Mouse (Mus musculus): ENCODE results near the gene Abcc1. TPM values are rescaled to one million over a fixed set of nuclear protein-coding genes. Genes with fewer than 3 reads are reported as not detected.

The Abcc1 gene
- polyA plus RNA-seq, 1 experiment from 2014 or later: 2.7 TPM

DNA sequence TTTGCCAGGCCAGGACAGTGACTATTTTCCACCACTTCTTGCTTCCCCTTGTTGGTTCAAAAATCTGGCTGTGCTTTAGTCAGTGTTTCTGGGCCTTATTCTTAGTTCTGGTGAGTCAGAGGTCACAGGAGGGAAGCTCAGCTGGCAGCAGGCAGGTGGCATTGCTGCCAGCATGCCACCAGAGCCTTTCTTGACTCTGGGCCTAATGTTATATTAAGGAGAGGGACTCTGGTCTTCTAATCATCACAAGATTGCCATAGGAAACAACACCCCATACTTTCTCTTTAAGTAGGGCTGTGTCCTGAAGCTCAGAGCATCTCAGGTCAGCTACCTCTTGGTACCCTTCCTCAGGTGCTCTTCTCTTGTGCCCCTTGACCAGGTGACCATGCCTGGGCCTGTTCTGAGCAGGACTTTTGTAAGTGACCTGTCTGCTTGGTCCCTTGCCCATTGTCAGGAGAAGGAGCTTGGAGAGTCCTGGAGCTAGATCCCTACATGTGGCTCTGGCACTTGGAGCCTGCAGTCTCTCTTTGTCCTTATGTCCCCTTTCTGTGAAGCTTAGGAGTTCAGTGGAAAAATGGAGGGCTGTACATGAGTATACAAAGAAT, 19.8 kb downstream of the Abcc1 start:
- Histone ChIP-seq H3K9ac (ENCODE audit: low read depth, low read length) (no peak overlapping the region), H3K9me3 (replicated peaks; ENCODE audit: control insufficient read depth, low read length) (no peaks in the 10 kb centered on the region), H3K27me3 (ENCODE audit: control insufficient read depth, insufficient read depth, low read length) (no peaks in the 10 kb centered on the region), H3K4me3 (ENCODE audit: low read depth, low read length) (no peak overlapping the region), H3K36me3 (ENCODE audit: control insufficient read depth, insufficient read depth, low read length) (no peaks in the 10 kb centered on the region), H3K4me2 (no peak overlapping the region), H3K4me1 (ENCODE audit: control insufficient read depth, insufficient read depth, low read length) (no peaks in the 10 kb centered on the region), H3K27ac (ENCODE audit: low read depth, low read length) (no peak overlapping the region)
- ATAC-seq (replicated peaks; ENCODE audit: insufficient number of reproducible peaks, low FRiP score, low TSS enrichment): no peak

DNA sequence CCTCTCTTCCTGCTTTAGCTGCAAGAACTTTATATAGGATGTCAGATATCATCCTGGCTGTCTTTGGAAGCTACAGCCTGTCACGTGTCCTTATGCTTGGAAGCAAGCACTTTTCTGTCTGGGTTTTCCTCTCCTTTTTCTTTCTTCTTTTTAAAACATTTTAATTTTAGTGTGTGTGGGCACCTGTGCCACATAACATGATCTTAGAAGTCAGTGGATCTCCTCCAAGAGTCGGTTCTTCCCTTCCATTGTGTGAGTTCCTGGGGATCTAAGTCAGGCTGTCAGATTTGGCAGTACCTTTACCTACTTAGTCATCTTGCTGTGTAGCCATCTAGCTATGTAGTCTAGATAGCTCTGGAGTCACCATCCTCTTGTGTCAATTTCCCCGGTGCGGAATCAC, 37.9 kb downstream of the Abcc1 start:
- Histone ChIP-seq H3K9ac (ENCODE audit: low read depth, low read length) (no peak overlapping the region), H3K36me3 (ENCODE audit: control insufficient read depth, insufficient read depth, low read length) (no peaks in the 10 kb centered on the region)
- WGBS (ENCODE audit: insufficient replicate concordance): 90% methylated on average over 4 of the region's 4 CpGs

GRCm38 (mm10) chr16:14403507-14403906, 42.1 kb downstream of the Abcc1 start:
- Histone ChIP-seq H3K9me3 (replicated peaks; ENCODE audit: control insufficient read depth, low read length) (no peaks in the 10 kb centered on the region), H3K27me3 (ENCODE audit: control insufficient read depth, insufficient read depth, low read length) (no peaks in the 10 kb centered on the region), H3K4me3 (ENCODE audit: low read depth, low read length) (no peak overlapping the region), H3K9ac (ENCODE audit: low read depth, low read length) (no peak overlapping the region), H3K36me3 (ENCODE audit: control insufficient read depth, insufficient read depth, low read length) (no peaks in the 10 kb centered on the region), H3K27ac (ENCODE audit: low read depth, low read length) (no peak overlapping the region), H3K4me1 (ENCODE audit: control insufficient read depth, insufficient read depth, low read length) (no peaks in the 10 kb centered on the region), H3K4me2 (no peak overlapping the region)
- ATAC-seq (replicated peaks; ENCODE audit: insufficient number of reproducible peaks, low FRiP score, low TSS enrichment): no peak
- WGBS (ENCODE audit: insufficient replicate concordance): 84% methylated on average over 2 of the region's 2 CpGs

More for the DNA sequence above, 37.9 kb downstream of the Abcc1 start:
- Histone ChIP-seq H3K9me3 (replicated peaks; ENCODE audit: control insufficient read depth, low read length) (no peaks in the 10 kb centered on the region), H3K4me1 (ENCODE audit: control insufficient read depth, insufficient read depth, low read length) (no peaks in the 10 kb centered on the region), H3K27me3 (ENCODE audit: control insufficient read depth, insufficient read depth, low read length) (no peaks in the 10 kb centered on the region), H3K4me3 (ENCODE audit: low read depth, low read length) (no peak overlapping the region), H3K27ac (ENCODE audit: low read depth, low read length) (no peak overlapping the region), H3K4me2 (no peak overlapping the region)
- ATAC-seq (replicated peaks; ENCODE audit: insufficient number of reproducible peaks, low FRiP score, low TSS enrichment): no peak

DNA sequence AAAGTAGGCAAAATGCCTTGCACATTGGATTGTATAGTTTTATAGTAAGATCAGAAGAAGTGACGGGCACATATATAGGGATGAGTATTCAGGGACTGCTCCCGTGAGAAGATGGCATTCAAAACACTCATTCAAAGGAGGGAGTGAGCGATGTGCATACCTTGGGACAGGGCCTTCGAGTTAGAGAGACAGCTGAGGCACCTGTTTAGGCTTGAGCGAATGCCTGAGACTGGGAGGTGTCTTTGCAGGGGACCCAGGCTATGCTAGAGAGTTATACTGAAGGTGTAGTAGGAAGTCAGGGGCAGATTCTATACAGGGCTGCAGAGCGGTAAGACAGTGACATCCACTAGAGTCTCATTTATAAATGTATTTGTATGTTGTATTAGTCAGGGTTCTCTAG, 44.3 kb downstream of the Abcc1 start:
- no peak overlapping the region for H3K27ac ChIP-seq (ENCODE audit: low read depth, low read length)
- 84% methylated on average over 6 of the region's 6 CpGs for WGBS (ENCODE audit: insufficient replicate concordance)
- no peak for ATAC-seq (replicated peaks; ENCODE audit: insufficient number of reproducible peaks, low FRiP score, low TSS enrichment)
- H3K9me3 ChIP-seq (replicated peaks; ENCODE audit: control insufficient read depth, low read length): no peaks in the 10 kb centered on the region
- H3K36me3 ChIP-seq (ENCODE audit: control insufficient read depth, insufficient read depth, low read length): no peaks in the 10 kb centered on the region
- no peaks in the 10 kb centered on the region for H3K27me3 ChIP-seq (ENCODE audit: control insufficient read depth, insufficient read depth, low read length)
- no peak overlapping the region for H3K4me2 ChIP-seq
- no peaks in the 10 kb centered on the region for H3K4me1 ChIP-seq (ENCODE audit: control insufficient read depth, insufficient read depth, low read length)
- H3K9ac ChIP-seq (ENCODE audit: low read depth, low read length): no peak overlapping the region
- no peak overlapping the region for H3K4me3 ChIP-seq (ENCODE audit: low read depth, low read length)

- H3K27me3 ChIP-seq (ENCODE audit: control insufficient read depth, insufficient read depth, low read length): no peaks in the 10 kb centered on the region
- 84% methylated on average over 2 of the region's 2 CpGs for WGBS (ENCODE audit: insufficient replicate concordance)
Measured at GRCm38 (mm10) chr16:14409124-14409523, 47.8 kb downstream of the Abcc1 start.

DNA sequence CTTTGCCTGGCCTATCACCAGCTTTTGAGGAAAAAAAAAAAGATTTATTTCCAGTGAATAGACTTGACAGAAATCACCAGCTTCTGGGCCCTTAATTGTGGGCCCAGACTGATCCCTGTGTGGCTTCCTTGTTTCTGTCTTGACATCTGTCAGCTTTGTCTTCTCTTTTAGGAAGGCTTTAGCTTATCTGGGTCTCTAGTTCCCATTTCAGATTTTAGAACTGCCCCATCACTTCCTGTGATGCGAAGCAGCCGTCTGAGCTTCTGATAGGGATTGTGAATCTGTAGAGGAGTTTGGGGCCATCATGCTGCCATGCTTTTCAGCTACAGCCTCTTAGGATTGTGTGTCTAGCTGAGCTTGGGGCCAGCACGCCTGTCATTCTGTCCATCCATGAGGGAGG, 48.4 kb downstream of the Abcc1 start:
- Histone ChIP-seq H3K4me2 (no peak overlapping the region), H3K9me3 (replicated peaks; ENCODE audit: control insufficient read depth, low read length) (no peaks in the 10 kb centered on the region), H3K4me1 (ENCODE audit: control insufficient read depth, insufficient read depth, low read length) (no peaks in the 10 kb centered on the region), H3K4me3 (ENCODE audit: low read depth, low read length) (no peak overlapping the region), H3K27me3 (ENCODE audit: control insufficient read depth, insufficient read depth, low read length) (no peaks in the 10 kb centered on the region), H3K27ac (ENCODE audit: low read depth, low read length) (no peak overlapping the region), H3K36me3 (ENCODE audit: control insufficient read depth, insufficient read depth, low read length) (no peaks in the 10 kb centered on the region), H3K9ac (ENCODE audit: low read depth, low read length) (no peak overlapping the region)
- WGBS (ENCODE audit: insufficient replicate concordance): 66% methylated on average over 3 of the region's 3 CpGs
- ATAC-seq (replicated peaks; ENCODE audit: insufficient number of reproducible peaks, low FRiP score, low TSS enrichment): no peak

More at GRCm38 (mm10) chr16:14409124-14409523, 47.8 kb downstream of the Abcc1 start:
- H3K4me2 ChIP-seq: no peak overlapping the region
- H3K27ac ChIP-seq (ENCODE audit: low read depth, low read length): no peak overlapping the region
- H3K36me3 ChIP-seq (ENCODE audit: control insufficient read depth, insufficient read depth, low read length): no peaks in the 10 kb centered on the region
- no peak overlapping the region for H3K9ac ChIP-seq (ENCODE audit: low read depth, low read length)
- H3K9me3 ChIP-seq (replicated peaks; ENCODE audit: control insufficient read depth, low read length): no peaks in the 10 kb centered on the region
- no peak for ATAC-seq (replicated peaks; ENCODE audit: insufficient number of reproducible peaks, low FRiP score, low TSS enrichment)
- no peaks in the 10 kb centered on the region for H3K4me1 ChIP-seq (ENCODE audit: control insufficient read depth, insufficient read depth, low read length)
- no peak overlapping the region for H3K4me3 ChIP-seq (ENCODE audit: low read depth, low read length)

- Histone ChIP-seq H3K27me3 (ENCODE audit: control insufficient read depth, insufficient read depth, low read length) (no peaks in the 10 kb centered on the region), H3K36me3 (ENCODE audit: control insufficient read depth, insufficient read depth, low read length) (no peaks in the 10 kb centered on the region), H3K4me1 (ENCODE audit: control insufficient read depth, insufficient read depth, low read length) (no peaks in the 10 kb centered on the region), H3K4me2 (no peak overlapping the region), H3K9me3 (replicated peaks; ENCODE audit: control insufficient read depth, low read length) (no peaks in the 10 kb centered on the region), H3K4me3 (ENCODE audit: low read depth, low read length) (no peak overlapping the region), H3K27ac (ENCODE audit: low read depth, low read length) (no peak overlapping the region), H3K9ac (ENCODE audit: low read depth, low read length) (no peak overlapping the region)
- ATAC-seq (replicated peaks; ENCODE audit: insufficient number of reproducible peaks, low FRiP score, low TSS enrichment): no peak
- WGBS (ENCODE audit: insufficient replicate concordance): 88% methylated on average over 7 of the region's 7 CpGs
Measured at GRCm38 (mm10) chr16:14410611-14411010, 49.3 kb downstream of the Abcc1 start.

GRCm38 (mm10) chr16:14411156-14411555, 49.8 kb downstream of the Abcc1 start:
- no peak overlapping the region for H3K4me3 ChIP-seq (ENCODE audit: low read depth, low read length)
- 77% methylated on average over 7 of the region's 7 CpGs for WGBS (ENCODE audit: insufficient replicate concordance)
- no peaks in the 10 kb centered on the region for H3K36me3 ChIP-seq (ENCODE audit: control insufficient read depth, insufficient read depth, low read length)
- H3K27ac ChIP-seq (ENCODE audit: low read depth, low read length): no peak overlapping the region
- no peak overlapping the region for H3K9ac ChIP-seq (ENCODE audit: low read depth, low read length)
- H3K4me2 ChIP-seq: no peak overlapping the region
- no peaks in the 10 kb centered on the region for H3K27me3 ChIP-seq (ENCODE audit: control insufficient read depth, insufficient read depth, low read length)
- H3K4me1 ChIP-seq (ENCODE audit: control insufficient read depth, insufficient read depth, low read length): no peaks in the 10 kb centered on the region
- ATAC-seq (replicated peaks; ENCODE audit: insufficient number of reproducible peaks, low FRiP score, low TSS enrichment): no peak
- H3K9me3 ChIP-seq (replicated peaks; ENCODE audit: control insufficient read depth, low read length): no peaks in the 10 kb centered on the region

GRCm38 (mm10) chr16:14412551-14412950, 51.2 kb downstream of the Abcc1 start:
- H3K36me3 ChIP-seq (ENCODE audit: control insufficient read depth, insufficient read depth, low read length): no peaks in the 10 kb centered on the region
- no peak overlapping the region for H3K4me3 ChIP-seq (ENCODE audit: low read depth, low read length)
- no peaks in the 10 kb centered on the region for H3K27me3 ChIP-seq (ENCODE audit: control insufficient read depth, insufficient read depth, low read length)
- no peaks in the 10 kb centered on the region for H3K4me1 ChIP-seq (ENCODE audit: control insufficient read depth, insufficient read depth, low read length)
- no peak overlapping the region for H3K27ac ChIP-seq (ENCODE audit: low read depth, low read length)
- H3K9me3 ChIP-seq (replicated peaks; ENCODE audit: control insufficient read depth, low read length): no peaks in the 10 kb centered on the region
- H3K4me2 ChIP-seq: no peak overlapping the region
- WGBS (ENCODE audit: insufficient replicate concordance): 82% methylated on average over 5 of the region's 5 CpGs
- ATAC-seq (replicated peaks; ENCODE audit: insufficient number of reproducible peaks, low FRiP score, low TSS enrichment): no peak
- H3K9ac ChIP-seq (ENCODE audit: low read depth, low read length): no peak overlapping the region
